Mouse (Mus musculus) liver, embryonic 13.5 days (tissue): ENCODE measurements around the gene Olfr211. TPM values are rescaled to one million over a fixed set of nuclear protein-coding genes. Genes with fewer than 3 reads are reported as not detected.

Experiments
- ATAC-seq: fragments of 200-750 bp; cut with Nextera tagmentation; 2 replicates; pipeline ENCODE4 v1.8.0; 2017; ENCODE audit warnings: low read depth, mild to moderate bottlenecking, moderate number of reproducible peaks, moderate library complexity
- DNase-seq: peaks from one replicate; pipeline ENCODE4 v3.0.0; 2022
- H3K27ac ChIP-seq: fragments of 300-500 bp; sonication (generic); 2 replicates; pipeline ENCODE4 v1.5.1; 2015; ENCODE audit warnings: moderate library complexity, mild to moderate bottlenecking, inconsistent platforms
- H3K27me3 ChIP-seq: fragments of 300-500 bp; sonication (generic); 2 replicates; pipeline ENCODE4 v1.6.1; 2015; ENCODE audit warnings: mild to moderate bottlenecking, inconsistent platforms
- H3K36me3 ChIP-seq: fragments of 300-500 bp; sonication (generic); 2 replicates; pipeline ENCODE4 v1.6.1; 2015; ENCODE audit warnings: mild to moderate bottlenecking, inconsistent platforms
- H3K4me1 ChIP-seq: fragments of 300-500 bp; sonication (generic); replicated peaks from 2 replicates; pipeline ENCODE4 v1.6.1; 2015; ENCODE audit warnings: inconsistent platforms
- H3K4me2 ChIP-seq: fragments of 300-500 bp; sonication (generic); 2 replicates; pipeline ENCODE4 v1.6.1; 2015; ENCODE audit warnings: inconsistent platforms, mild to moderate bottlenecking, moderate library complexity
- H3K4me3 ChIP-seq: fragments of 300-500 bp; sonication (generic); replicated peaks from 2 replicates; pipeline ENCODE4 v1.5.1; 2015; ENCODE audit warnings: mild to moderate bottlenecking, inconsistent platforms
- H3K9ac ChIP-seq: fragments of 300-500 bp; sonication (generic); 2 replicates; pipeline ENCODE4 v1.6.1; 2015; ENCODE audit warnings: mild to moderate bottlenecking, inconsistent platforms
- H3K9me3 ChIP-seq: fragments of 300-500 bp; sonication (generic); replicated peaks from 2 replicates; pipeline ENCODE4 v1.6.1; 2016; ENCODE audit warnings: inconsistent platforms
- WGBS: fragments of 180-500 bp; shearing (Covaris S2); methylation state at CpG from one replicate; pipeline ENCODE4 v1.1.7; 2015; ENCODE audit not compliant: insufficient replicate concordance; 5-methylcytosine and 5-hydroxymethylcytosine counted together
- polyA plus RNA-seq: library from polyadenylated mRNA; unstranded; fragments of >200 nt; fragmentation: Nextera tagmentation; extraction: Ambion mirVana; gene quantifications from 2 replicates; pipeline ENCODE4 v1.2.1, GENCODE M21; 2015

Gene Olfr211
- not detected in 2 replicates for polyA plus RNA-seq

DNA sequence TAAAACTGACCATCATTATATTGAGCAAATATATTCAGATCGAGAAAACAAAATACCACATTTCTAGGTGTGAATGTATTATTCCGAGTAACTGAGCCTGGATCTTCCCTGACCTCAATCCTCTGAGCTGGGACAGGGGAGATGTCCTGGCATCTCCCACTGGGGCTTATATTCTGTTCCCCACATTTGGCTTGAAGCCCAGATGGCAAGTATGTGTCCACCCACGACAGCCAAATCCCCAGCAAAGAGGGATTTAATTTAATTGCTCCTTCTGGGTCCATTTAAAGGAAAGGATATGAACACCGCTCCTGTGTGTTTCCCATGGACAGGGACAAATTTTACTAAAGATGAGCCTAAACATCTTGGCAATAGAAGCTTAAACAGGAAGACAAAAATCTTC, at the start of gene Olfr211:
Gene Olfr211, plus strand, starts transcription at position 301 of the 400 bp plus-strand sequence.
- ATAC-seq (no peak), DNase-seq (no peak)
- Histone ChIP-seq H3K9me3 (no peaks in the 10 kb centered on the region), H3K4me3 (no peak within 1 kb of the TSS), H3K27ac (no peak within 1 kb of the TSS), H3K9ac (no peak within 1 kb of the TSS), H3K4me2 (no peak within 1 kb of the TSS), H3K27me3 (no peaks in the 10 kb centered on the region), H3K36me3 (no peaks in the 10 kb centered on the region), H3K4me1 (no peaks in the 10 kb centered on the region)
- 56% methylated on average over 4 of the region's 4 CpGs for WGBS

DNA sequence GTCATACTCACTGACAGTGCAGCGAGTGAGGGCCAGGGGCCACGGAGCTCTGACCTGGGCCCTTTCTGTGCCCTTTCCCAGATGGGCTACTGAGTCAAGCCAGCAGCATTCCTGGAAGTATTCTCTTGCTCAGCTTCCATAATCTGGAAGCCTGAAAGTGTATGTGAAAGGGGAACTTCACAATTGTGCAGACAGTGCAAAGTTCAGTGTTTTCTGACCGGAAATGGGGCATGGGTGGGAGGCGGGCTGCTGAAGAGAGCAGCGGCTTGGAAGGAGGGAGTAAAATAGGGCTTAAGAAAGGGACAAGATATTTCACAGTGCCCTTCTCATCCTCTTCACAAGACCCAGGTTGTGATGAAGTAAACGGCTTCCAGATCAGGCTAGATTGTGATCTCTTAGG, 49.4 kb upstream of the Olfr211 start:
- Histone ChIP-seq H3K9me3 (no peaks in the 10 kb centered on the region), H3K4me3 (no peak overlapping the region), H3K27me3 (no peaks in the 10 kb centered on the region), H3K9ac (no peak overlapping the region), H3K36me3 (no peaks in the 10 kb centered on the region), H3K27ac (no peak overlapping the region), H3K4me2 (no peak overlapping the region), H3K4me1 (peaks cover 6% of the 10 kb centered on the region)
- 70% methylated on average over 6 of the region's 6 CpGs for WGBS
- DNase-seq (no peak), ATAC-seq (no peak)

DNA sequence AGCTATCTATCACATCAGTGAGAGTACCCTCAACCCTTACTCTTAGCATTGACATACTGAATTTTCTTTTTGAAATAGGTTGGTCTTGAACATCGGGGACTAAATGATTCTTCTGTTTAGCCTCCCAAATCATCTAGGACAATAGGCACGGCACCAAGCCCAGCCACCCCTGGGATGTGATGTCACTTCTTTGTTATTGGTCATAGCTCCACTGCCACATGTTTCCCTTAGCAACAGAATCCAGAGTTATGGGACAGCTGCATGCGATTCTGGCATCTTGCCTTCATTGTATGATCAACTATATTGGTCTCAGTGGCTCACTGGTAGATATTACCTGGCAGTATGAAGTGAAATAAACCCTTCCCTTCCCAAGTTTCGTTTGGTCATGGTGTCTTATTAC, 48.4 kb upstream of the Olfr211 start:
- 70% methylated on average over 4 of the region's 4 CpGs for WGBS
- Histone ChIP-seq H3K27me3 (no peaks in the 10 kb centered on the region), H3K27ac (no peak overlapping the region), H3K9me3 (no peaks in the 10 kb centered on the region), H3K4me2 (no peak overlapping the region), H3K36me3 (no peaks in the 10 kb centered on the region), H3K9ac (no peak overlapping the region), H3K4me1 (peaks cover 6% of the 10 kb centered on the region), H3K4me3 (no peak overlapping the region)
- DNase-seq (no peak), ATAC-seq (no peak)

DNA sequence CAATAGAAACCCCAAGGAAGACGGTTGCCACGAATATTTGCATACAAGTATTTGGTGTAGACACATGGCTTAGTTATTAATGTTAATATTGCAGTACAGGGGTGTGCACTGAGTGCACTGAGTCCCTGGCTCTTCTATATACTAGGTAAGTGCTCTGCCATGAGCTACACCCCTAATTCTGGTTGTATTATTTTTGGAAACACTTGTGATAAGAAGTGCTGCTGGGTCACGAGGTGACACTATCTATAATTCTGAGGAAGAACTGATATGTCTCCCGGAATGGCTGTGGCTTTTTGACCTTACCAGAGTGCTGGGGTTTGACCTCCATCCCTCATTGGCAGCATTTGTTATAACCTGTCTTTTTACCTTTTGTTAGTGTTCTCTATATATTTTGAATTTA, 48.0 kb upstream of the Olfr211 start:
- no peak for DNase-seq

DNA sequence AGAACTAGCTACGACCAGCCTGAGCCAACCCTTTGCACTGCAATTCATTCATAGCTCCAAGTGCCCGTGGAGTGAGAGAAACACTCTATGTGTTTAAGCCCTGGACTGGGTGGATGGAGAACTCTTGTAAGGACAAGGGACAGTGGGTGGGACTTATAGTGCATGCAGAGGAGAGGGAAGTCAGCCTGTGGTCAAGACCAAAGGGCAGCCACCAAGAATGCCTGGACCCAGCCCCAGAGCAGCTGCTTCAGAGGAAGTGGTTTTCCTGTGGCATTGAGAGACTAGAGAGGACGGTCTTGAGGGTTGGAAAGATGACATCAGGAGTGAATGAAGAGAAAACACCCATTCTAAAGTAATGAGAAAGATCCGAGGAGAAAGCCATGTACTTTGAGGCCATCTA, 33.1 kb upstream of the Olfr211 start:
- whole genome bisulfite sequencing = 19% methylated on average over 4 of the region's 4 CpGs
- H3K27ac ChIP-seq = no peak overlapping the region
- no peak overlapping the region for H3K4me2 ChIP-seq
- H3K27me3 ChIP-seq = peaks cover 15% of the 10 kb centered on the region
- no peak for DNase-seq
- peaks cover 32% of the 10 kb centered on the region for H3K4me1 ChIP-seq
- no peaks in the 10 kb centered on the region for H3K9me3 ChIP-seq
- H3K9ac ChIP-seq = no peak overlapping the region
- H3K4me3 ChIP-seq = no peak overlapping the region
- ATAC-seq = no peak; the same call in 1 of the 2 replicates
- no peaks in the 10 kb centered on the region for H3K36me3 ChIP-seq

More for the DNA sequence above, 48.0 kb upstream of the Olfr211 start:
- 40% methylated on average over 4 of the region's 4 CpGs for WGBS
- Histone ChIP-seq H3K27ac (no peak overlapping the region), H3K4me1 (peaks cover 6% of the 10 kb centered on the region), H3K9me3 (no peaks in the 10 kb centered on the region), H3K36me3 (no peaks in the 10 kb centered on the region), H3K27me3 (no peaks in the 10 kb centered on the region), H3K4me2 (no peak overlapping the region), H3K9ac (no peak overlapping the region), H3K4me3 (no peak overlapping the region)
- 0 out of 2 replicates have a peak, but pooled peaks have one; percentile 36 for ATAC-seq

DNA sequence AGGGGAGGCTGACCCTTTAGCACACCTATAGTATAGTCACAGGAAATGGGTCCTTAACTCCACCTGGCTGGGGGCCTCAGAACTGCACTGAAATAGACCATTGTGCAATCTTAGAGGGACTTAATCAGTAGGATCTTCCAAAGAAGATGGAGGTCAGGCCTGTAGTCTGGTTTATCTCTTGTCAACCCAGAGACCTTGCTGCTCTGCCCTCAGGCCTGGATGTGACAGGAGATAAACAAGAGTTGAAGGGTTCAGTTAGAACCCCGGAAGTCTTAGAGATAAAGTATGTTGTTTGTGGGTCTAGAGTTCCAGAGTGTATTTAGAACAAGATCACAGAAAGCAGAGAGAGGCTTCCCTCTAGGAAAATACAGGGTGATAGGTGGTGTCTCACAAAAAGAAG, 32.4 kb upstream of the Olfr211 start:
- H3K4me1 ChIP-seq = peaks cover 34% of the 10 kb centered on the region
- H3K9me3 ChIP-seq = no peaks in the 10 kb centered on the region
- no peak overlapping the region for H3K4me3 ChIP-seq
- no peak for DNase-seq
- no peak overlapping the region for H3K4me2 ChIP-seq
- H3K27me3 ChIP-seq = peaks cover 22% of the 10 kb centered on the region
- H3K36me3 ChIP-seq = no peaks in the 10 kb centered on the region
- no peak overlapping the region for H3K9ac ChIP-seq
- ATAC-seq = peak; percentile 59
- 4% methylated on average over 1 of the region's 1 CpGs for WGBS
- no peak overlapping the region for H3K27ac ChIP-seq

DNA sequence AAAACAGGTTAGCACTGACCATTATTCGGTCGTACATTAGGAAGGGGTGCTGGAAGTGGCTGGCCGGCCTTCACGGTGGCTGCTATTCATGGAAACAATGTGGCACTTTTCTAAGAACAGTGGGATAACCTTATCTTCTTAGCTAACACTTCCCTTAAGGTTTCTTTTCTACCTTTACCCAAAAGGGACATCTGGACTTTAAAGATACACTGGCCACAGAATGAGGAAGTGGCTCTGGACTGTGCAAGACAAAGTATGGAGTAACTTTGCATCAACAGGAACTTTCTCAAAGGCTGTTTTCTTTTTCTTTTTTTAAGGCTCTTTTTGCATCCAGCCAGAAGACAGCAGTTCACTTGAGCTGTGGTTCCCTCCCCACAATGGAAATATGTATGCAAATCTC, 30.2 kb upstream of the Olfr211 start:
- Histone ChIP-seq H3K4me2 (no peak overlapping the region), H3K9me3 (no peaks in the 10 kb centered on the region), H3K27ac (no peak overlapping the region), H3K9ac (no peak overlapping the region), H3K27me3 (peaks cover 30% of the 10 kb centered on the region), H3K4me3 (no peak overlapping the region), H3K36me3 (no peaks in the 10 kb centered on the region), H3K4me1 (peaks cover 34% of the 10 kb centered on the region)
- WGBS = 23% methylated on average over 4 of the region's 4 CpGs
- DNase-seq = no peak
- ATAC-seq = no peak

DNA sequence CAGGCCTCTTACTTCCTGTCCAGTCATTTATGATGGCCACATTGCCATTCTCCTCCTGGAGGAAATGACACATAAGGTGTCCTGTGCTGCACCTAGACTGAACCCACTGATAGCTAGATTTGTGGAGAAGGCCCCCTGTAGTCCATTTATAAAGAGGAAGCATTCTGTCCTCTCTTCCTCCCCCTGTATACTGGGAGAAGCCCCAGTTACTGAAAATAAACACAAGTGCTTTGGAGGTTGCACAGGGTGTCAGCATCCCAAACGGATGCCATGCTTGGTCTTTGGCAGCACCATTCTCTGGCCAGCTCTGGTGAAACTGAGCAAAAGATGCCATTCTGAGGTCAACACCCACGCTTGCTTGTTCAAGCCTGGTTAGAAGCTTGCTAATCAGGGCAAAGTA, 29.7 kb upstream of the Olfr211 start:
- DNase-seq (no peak), ATAC-seq (no peak)
- 30% methylated on average over 2 of the region's 2 CpGs for WGBS
- Histone ChIP-seq H3K9me3 (no peaks in the 10 kb centered on the region), H3K9ac (no peak overlapping the region), H3K27me3 (peaks cover 30% of the 10 kb centered on the region), H3K4me2 (no peak overlapping the region), H3K4me1 (peaks cover 34% of the 10 kb centered on the region), H3K4me3 (no peak overlapping the region), H3K36me3 (no peaks in the 10 kb centered on the region), H3K27ac (no peak overlapping the region; the same call in 1 of the 2 replicates)

DNA sequence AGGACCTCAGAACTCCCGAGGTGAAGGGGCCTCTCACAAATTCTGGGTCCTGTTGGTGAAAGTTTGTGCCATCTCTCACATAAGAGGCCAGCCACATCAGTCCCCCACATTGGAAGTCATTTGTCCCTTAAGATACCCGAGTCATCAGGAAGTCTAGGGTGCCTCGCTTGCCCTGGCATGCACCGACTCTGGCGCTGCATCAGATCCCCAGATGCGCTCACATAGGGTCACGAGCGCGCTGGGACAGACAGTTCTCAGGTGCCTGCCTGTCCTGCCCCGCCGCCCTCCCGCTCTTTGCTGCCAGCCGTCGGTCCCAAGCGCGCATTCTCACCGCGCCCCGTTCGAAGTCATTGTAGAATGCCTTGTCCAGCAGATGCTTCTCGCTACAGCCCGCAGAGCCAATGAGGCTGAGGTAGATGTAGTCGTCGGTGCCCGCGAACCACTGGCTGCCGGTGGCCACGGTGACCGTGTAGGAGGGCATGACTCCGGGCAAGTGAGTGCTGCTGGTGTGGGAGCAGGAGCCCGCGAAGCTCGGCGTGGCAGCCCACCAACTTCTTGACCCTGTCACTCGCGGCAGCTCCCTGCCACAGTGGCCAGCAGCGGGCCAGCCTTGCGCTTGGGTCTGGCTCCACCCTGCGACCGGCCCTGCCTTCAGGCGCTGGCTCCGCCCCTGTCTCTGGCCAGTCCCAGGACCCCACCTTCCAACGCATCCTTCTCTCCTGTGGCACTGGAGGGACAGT, 28.2 kb upstream of the Olfr211 start, which contains the start of gene Alox5:
Gene Alox5, minus strand, starts transcription at position 635 of the 740 bp plus-strand sequence.
- Histone ChIP-seq H3K9me3 (no peaks in the 10 kb centered on the region), H3K4me3 (peak within 1 kb of the TSS; percentile 49), H3K27me3 (peaks cover 30% of the 10 kb centered on the region), H3K4me2 (peak within 1 kb of the TSS; percentile 72), H3K4me1 (peaks cover 30% of the 10 kb centered on the region), H3K9ac (peak within 1 kb of the TSS; percentile 33; the same call in 1 of the 2 replicates), H3K36me3 (no peaks in the 10 kb centered on the region), H3K27ac (no peak within 1 kb of the TSS)
- ATAC-seq = peak; percentile 55; the same call in 1 of the 2 replicates
- WGBS = 1% methylated on average over 43 of the region's 43 CpGs
- DNase-seq = peak; percentile 6

DNA sequence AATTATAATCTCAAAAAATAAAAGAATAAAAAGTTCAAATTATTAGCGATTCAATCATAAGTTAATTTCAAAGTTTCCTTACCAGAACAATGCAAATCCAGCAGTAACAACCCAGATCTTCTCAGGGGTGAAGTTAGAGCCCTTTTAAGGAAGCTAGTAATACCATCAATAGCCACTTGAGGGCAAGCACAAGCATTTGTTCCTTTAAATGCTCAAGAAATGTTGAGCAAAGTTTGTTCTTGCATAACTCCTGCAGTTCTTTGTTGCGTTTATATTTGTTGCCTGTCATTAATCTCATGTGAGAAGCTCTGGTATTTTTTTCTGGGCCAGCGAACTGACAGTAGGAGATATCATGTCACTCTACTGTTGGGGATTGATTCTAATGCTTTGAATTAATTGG, 20.8 kb upstream of the Olfr211 start:
- 18% methylated on average over 3 of the region's 3 CpGs for WGBS
- no peak overlapping the region for H3K4me3 ChIP-seq
- H3K4me1 ChIP-seq = no peaks in the 10 kb centered on the region
- ATAC-seq (no peak), DNase-seq (no peak)
- H3K27me3 ChIP-seq = no peaks in the 10 kb centered on the region
- no peak overlapping the region for H3K9ac ChIP-seq
- no peak overlapping the region for H3K4me2 ChIP-seq
- no peak overlapping the region for H3K27ac ChIP-seq
- H3K36me3 ChIP-seq = no peaks in the 10 kb centered on the region
- no peaks in the 10 kb centered on the region; the same call in 1 of the 2 replicates for H3K9me3 ChIP-seq

DNA sequence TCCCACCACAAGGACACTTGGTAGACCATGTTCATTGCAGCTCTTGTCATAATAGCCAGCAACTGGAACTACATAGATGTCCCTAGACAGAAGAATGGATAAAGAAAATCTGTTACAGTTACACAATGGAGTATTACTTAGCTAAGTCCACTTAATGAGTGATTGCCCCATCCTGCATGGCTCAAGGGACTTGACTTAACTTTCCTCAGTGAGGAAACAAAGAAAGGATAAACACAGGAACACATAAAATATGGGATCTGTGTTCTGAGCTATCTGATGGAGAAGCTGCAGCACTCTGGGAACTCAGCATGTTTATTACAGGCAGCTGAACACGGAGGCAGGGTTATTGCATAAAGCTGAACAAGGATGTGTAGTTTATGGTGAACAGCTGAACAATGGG, 3.8 kb upstream of the Olfr211 start:
- Histone ChIP-seq H3K36me3 (no peaks in the 10 kb centered on the region), H3K9me3 (no peaks in the 10 kb centered on the region), H3K4me2 (no peak overlapping the region), H3K9ac (no peak overlapping the region), H3K4me3 (no peak overlapping the region), H3K27ac (no peak overlapping the region), H3K4me1 (no peaks in the 10 kb centered on the region), H3K27me3 (no peaks in the 10 kb centered on the region)
- WGBS = 59% methylated on average over 1 of the region's 1 CpGs
- DNase-seq (no peak), ATAC-seq (no peak)

DNA sequence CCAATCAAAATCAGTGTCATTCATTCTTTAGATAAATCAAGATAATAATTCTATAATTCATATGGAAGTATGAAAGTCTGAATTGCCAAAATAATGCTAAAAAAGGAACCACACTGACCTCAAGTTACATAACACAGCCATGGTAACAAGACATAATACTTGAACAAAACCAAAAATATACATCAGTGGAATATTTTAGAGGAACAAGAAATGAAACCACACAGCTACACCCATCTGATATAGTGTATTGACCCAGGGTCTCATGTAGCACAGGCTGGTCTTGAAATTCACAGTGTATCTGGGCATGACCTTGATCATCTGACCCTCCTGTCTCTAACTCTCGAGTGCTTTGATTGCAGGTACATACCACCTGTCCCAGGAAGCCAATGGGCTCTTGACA, 2.1 kb upstream of the Olfr211 start:
- 53% methylated on average over 1 of the region's 1 CpGs for WGBS
- H3K36me3 ChIP-seq = no peaks in the 10 kb centered on the region
- no peaks in the 10 kb centered on the region for H3K27me3 ChIP-seq
- no peaks in the 10 kb centered on the region for H3K4me1 ChIP-seq
- H3K9ac ChIP-seq = no peak overlapping the region
- no peak overlapping the region for H3K27ac ChIP-seq
- no peak overlapping the region for H3K4me2 ChIP-seq
- ATAC-seq (no peak), DNase-seq (no peak)
- H3K4me3 ChIP-seq = no peak overlapping the region
- no peaks in the 10 kb centered on the region for H3K9me3 ChIP-seq
